12 mouse cellular contexts compared by ENCODE assay signal in genomic region chr2:144946468-144946867, GRCm38 (mm10).
"Had no signal": no experiment of that assay in that cellular context is flagged by ENCODE, and none has a peak within 500 bp of the region (broad histone marks: within the 10 kb centered on the region; RNA-seq: fewer than 3 reads in every experiment).

No protein-coding gene starts in this region.

- H3K27me3 ChIP-seq: limb, embryonic 12.5 days; liver, embryonic 13.5 days; midbrain, embryonic 12.5 days; stomach, embryonic 15.5 days had no signal

- H3K9ac ChIP-seq: limb, embryonic 12.5 days; liver, embryonic 13.5 days; liver, postnatal 0 days; midbrain, embryonic 12.5 days; stomach, embryonic 15.5 days had no signal

- H3K9me3 ChIP-seq: limb, embryonic 12.5 days; liver, embryonic 13.5 days; midbrain, embryonic 12.5 days; stomach, embryonic 15.5 days had no signal

- H3K4me2 ChIP-seq: limb, embryonic 12.5 days; liver, embryonic 13.5 days; midbrain, embryonic 12.5 days; stomach, embryonic 15.5 days had no signal

- H3K4me3 ChIP-seq: limb, embryonic 12.5 days; liver, embryonic 13.5 days; midbrain, embryonic 12.5 days; stomach, embryonic 15.5 days had no signal

- H3K4me1 ChIP-seq: limb, embryonic 12.5 days; liver, embryonic 13.5 days; midbrain, embryonic 12.5 days; stomach, embryonic 15.5 days had no signal

- DNase-seq: kidney, adult 8-10 months; kidney, postnatal 25 days; liver; liver, embryonic 13.5 days; liver, postnatal 0 days; right cerebral cortex, postnatal 14 days; thymus, adult 18-20 months; thymus, postnatal 14 days had no signal

- ATAC-seq: liver, postnatal 0 days had no signal

- H3K27ac ChIP-seq: limb, embryonic 12.5 days; liver, embryonic 13.5 days; macrophage; midbrain, embryonic 12.5 days had no signal

- H3K36me3 ChIP-seq: limb, embryonic 12.5 days; liver, embryonic 13.5 days; midbrain, embryonic 12.5 days; stomach, embryonic 15.5 days had no signal
